Mouse (Mus musculus) kidney, embryonic 16.5 days (tissue): ENCODE measurements at regions not wholly inside any gene's neighbourhood (a gene's known extent, or its start where the extent isn't known, plus 50 kb on each side); places are given as distances from the start of the nearest gene placed in this dataset.

Source experiments
- ATAC-seq: fragments of 200-750 bp; cut with Nextera tagmentation; 2 replicates; pipeline ENCODE4 v1.8.0; 2017; ENCODE audit warnings: moderate TSS enrichment; ENCODE audit not compliant: low FRiP score, low TSS enrichment
- H3K27ac ChIP-seq: fragments of 300-500 bp; sonication (generic); 2 replicates; pipeline ENCODE4 v1.5.1; 2014; ENCODE audit warnings: low read length
- H3K27me3 ChIP-seq: fragments of 300-500 bp; sonication (generic); 2 replicates; pipeline ENCODE4 v1.6.1; 2014; ENCODE audit warnings: low read length, control low read depth, mixed read lengths; ENCODE audit not compliant: insufficient read depth
- H3K36me3 ChIP-seq: fragments of 300-500 bp; sonication (generic); 2 replicates; pipeline ENCODE4 v1.6.1; 2014; ENCODE audit warnings: low read length, control low read depth, mixed read lengths; ENCODE audit not compliant: insufficient read depth
- H3K4me1 ChIP-seq: fragments of 300-500 bp; sonication (generic); 2 replicates; pipeline ENCODE4 v1.6.1; 2014; ENCODE audit warnings: low read length, control low read depth, mixed read lengths; ENCODE audit not compliant: insufficient read depth
- H3K4me2 ChIP-seq: fragments of 300-500 bp; sonication (generic); replicated peaks from 2 replicates; pipeline ENCODE4 v1.6.1; 2014; ENCODE audit warnings: low read depth, low read length
- H3K4me3 ChIP-seq: fragments of 300-500 bp; sonication (generic); 2 replicates; pipeline ENCODE4 v1.5.1; 2014; ENCODE audit warnings: mild to moderate bottlenecking, low read length
- H3K9ac ChIP-seq: fragments of 300-500 bp; sonication (generic); replicated peaks from 2 replicates; pipeline ENCODE4 v1.6.1; 2014; ENCODE audit warnings: low read length
- H3K9me3 ChIP-seq: fragments of 300-500 bp; sonication (generic); 2 replicates; pipeline ENCODE4 v1.6.1; 2016; ENCODE audit warnings: low read length, control low read depth
- WGBS: fragments of 180-500 bp; shearing (Covaris S2); extraction: QIAGEN DNeasy Blood & Tissue Kit; methylation state at CpG from one replicate; pipeline ENCODE4 v1.1.7; 2014; 5-methylcytosine and 5-hydroxymethylcytosine counted together

- no peak overlapping the region for H3K4me2 ChIP-seq
- H3K36me3 ChIP-seq = no peaks in the 10 kb centered on the region
- 41% methylated on average over 7 of the region's 7 CpGs for WGBS
- no peak overlapping the region for H3K4me3 ChIP-seq
- no peaks in the 10 kb centered on the region for H3K4me1 ChIP-seq
- no peaks in the 10 kb centered on the region for H3K9me3 ChIP-seq
- H3K27me3 ChIP-seq = peaks cover 6% of the 10 kb centered on the region
- no peak for ATAC-seq
- H3K27ac ChIP-seq = no peak overlapping the region
- no peak overlapping the region for H3K9ac ChIP-seq
These were observed 202.5 kb downstream of the Arhgef10l start for GRCm38 (mm10) chr4:140463296-140463695.

- H3K4me1 ChIP-seq = no peaks in the 10 kb centered on the region
- 84% methylated on average over 16 of the region's 16 CpGs for WGBS
- no peak overlapping the region for H3K9ac ChIP-seq
- no peak overlapping the region for H3K27ac ChIP-seq
- no peaks in the 10 kb centered on the region for H3K36me3 ChIP-seq
- H3K27me3 ChIP-seq = peaks cover 6% of the 10 kb centered on the region
- ATAC-seq = no peak
- no peak overlapping the region for H3K4me2 ChIP-seq
- H3K4me3 ChIP-seq = no peak overlapping the region
- H3K9me3 ChIP-seq = no peaks in the 10 kb centered on the region
These were observed 204.5 kb downstream of the Arhgef10l start for GRCm38 (mm10) chr4:140461317-140461716.

GRCm38 (mm10) chr4:140449062-140449461 is 202.5 kb upstream of the Igsf21 start:
- no peak for ATAC-seq
- no peak overlapping the region for H3K4me3 ChIP-seq
- 89% methylated on average over 10 of the region's 10 CpGs for WGBS

GRCm38 (mm10) chr4:140446455-140446854 is 199.9 kb upstream of the Igsf21 start:
- ATAC-seq = no peak
- no peaks in the 10 kb centered on the region for H3K9me3 ChIP-seq
- no peaks in the 10 kb centered on the region for H3K4me1 ChIP-seq
- H3K9ac ChIP-seq = no peak overlapping the region
- H3K4me2 ChIP-seq = no peak overlapping the region
- WGBS = 92% methylated on average over 6 of the region's 6 CpGs
- H3K36me3 ChIP-seq = no peaks in the 10 kb centered on the region
- H3K27ac ChIP-seq = no peak overlapping the region
- no peaks in the 10 kb centered on the region for H3K27me3 ChIP-seq
- H3K4me3 ChIP-seq = no peak overlapping the region

More at GRCm38 (mm10) chr4:140449062-140449461, 202.5 kb upstream of the Igsf21 start:
- Histone ChIP-seq H3K27ac (no peak overlapping the region), H3K4me1 (no peaks in the 10 kb centered on the region), H3K9me3 (no peaks in the 10 kb centered on the region), H3K4me2 (no peak overlapping the region), H3K9ac (no peak overlapping the region), H3K36me3 (no peaks in the 10 kb centered on the region), H3K27me3 (0 out of 2 replicates have a peak, but pooled peaks cover 3% of the 10 kb centered on the region)

DNA sequence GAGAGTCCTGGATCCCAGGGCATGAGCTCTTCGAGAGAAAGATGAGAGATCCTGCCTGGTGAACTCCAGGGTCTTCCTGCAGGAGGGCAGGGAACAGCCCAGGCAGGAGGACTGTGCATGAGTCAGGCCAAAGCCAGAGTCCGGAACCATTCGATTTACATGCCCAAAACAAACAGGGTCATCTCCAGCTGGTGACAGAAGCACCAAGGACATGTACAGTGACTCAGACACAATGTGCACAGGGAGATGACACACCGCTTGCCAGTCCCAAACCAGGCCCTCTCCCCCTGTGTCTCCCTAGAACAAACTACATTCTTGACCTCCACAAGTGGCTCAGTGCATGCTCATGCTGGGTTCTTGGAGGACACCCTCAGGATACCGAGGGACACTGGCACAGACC is 199.3 kb upstream of the Igsf21 start:
- Histone ChIP-seq H3K36me3 (no peaks in the 10 kb centered on the region), H3K27me3 (no peaks in the 10 kb centered on the region), H3K9me3 (no peaks in the 10 kb centered on the region), H3K9ac (no peak overlapping the region), H3K27ac (no peak overlapping the region), H3K4me1 (no peaks in the 10 kb centered on the region), H3K4me3 (no peak overlapping the region), H3K4me2 (no peak overlapping the region)
- 88% methylated on average over 5 of the region's 5 CpGs for WGBS
- no peak for ATAC-seq

DNA sequence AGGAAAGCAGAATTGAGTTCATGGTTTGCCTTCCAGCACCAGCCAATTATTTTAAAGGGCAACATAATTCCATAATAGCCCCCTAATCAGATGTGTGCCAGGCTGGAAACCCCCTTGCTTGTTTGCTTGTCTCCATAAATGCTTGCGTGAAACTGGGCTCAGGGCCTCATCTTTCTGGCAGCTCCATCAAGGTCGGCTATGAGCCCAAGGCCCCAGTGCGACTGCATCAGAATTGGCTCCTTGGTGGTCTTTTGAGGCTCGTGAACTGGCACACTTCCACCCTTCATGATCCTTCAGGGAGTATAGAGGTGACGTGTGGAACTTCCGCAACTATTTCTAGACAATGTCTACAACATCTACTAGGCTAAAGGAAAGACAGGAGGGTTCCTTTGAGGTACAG is 196.6 kb upstream of the Igsf21 start:
- H3K36me3 ChIP-seq = no peaks in the 10 kb centered on the region
- H3K4me2 ChIP-seq = no peak overlapping the region
- H3K9me3 ChIP-seq = no peaks in the 10 kb centered on the region
- no peaks in the 10 kb centered on the region for H3K4me1 ChIP-seq
- 87% methylated on average over 6 of the region's 6 CpGs for WGBS
- ATAC-seq = no peak
- H3K27me3 ChIP-seq = no peaks in the 10 kb centered on the region
- H3K9ac ChIP-seq = no peak overlapping the region
- H3K27ac ChIP-seq = no peak overlapping the region
- no peak overlapping the region for H3K4me3 ChIP-seq

DNA sequence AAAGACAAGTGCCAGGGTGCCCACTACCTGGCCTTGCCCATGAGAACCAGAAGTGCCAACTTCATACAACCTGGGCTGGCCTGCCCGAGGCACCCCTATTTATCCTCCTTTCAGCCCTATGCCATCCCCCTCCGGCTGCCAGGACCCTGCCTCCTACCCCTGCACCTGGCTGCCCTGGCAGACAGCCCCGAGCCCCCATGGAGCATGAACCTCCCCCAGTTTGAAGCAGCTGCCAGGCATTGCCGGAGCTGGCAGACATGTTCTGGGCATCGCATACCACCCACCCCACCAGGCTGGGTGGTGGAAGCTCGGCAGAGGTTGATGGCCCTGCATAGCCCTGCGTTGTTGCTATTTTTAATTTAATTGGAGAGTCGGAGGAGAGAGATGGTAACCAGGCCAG is 195.2 kb upstream of the Igsf21 start:
- Histone ChIP-seq H3K4me1 (no peaks in the 10 kb centered on the region), H3K4me3 (no peak overlapping the region), H3K27me3 (no peaks in the 10 kb centered on the region), H3K27ac (no peak overlapping the region), H3K4me2 (no peak overlapping the region), H3K9me3 (no peaks in the 10 kb centered on the region), H3K9ac (no peak overlapping the region), H3K36me3 (no peaks in the 10 kb centered on the region)
- ATAC-seq = no peak
- 80% methylated on average over 8 of the region's 8 CpGs for WGBS

DNA sequence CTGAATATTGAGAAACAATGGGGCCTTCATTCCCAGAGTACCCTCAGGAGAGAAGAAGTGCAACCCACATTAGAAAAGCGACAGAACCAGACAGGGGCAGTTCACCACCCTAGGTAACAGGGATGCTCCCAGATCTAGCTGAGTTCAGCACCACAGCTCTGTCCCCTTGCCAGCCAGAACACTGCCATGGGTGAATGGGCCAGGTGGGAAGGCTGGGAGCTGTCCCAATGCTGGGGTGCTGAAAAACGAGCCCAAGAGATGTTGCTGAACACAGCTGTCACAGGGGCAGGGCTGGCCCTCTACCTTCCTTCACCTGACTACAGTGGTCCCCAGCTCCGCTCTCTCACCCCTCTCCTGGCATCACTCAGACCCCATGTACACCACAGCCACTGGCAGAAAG is 193.3 kb upstream of the Igsf21 start:
- 12% methylated on average over 3 of the region's 3 CpGs for WGBS
- no peak; the same call in 1 of the 2 replicates for ATAC-seq

GRCm38 (mm10) chr4:140436030-140436429 is 189.4 kb upstream of the Igsf21 start:
- Histone ChIP-seq H3K4me1 (peaks cover 27% of the 10 kb centered on the region), H3K9me3 (no peaks in the 10 kb centered on the region), H3K4me3 (no peak overlapping the region), H3K27me3 (no peaks in the 10 kb centered on the region), H3K4me2 (no peak overlapping the region), H3K27ac (no peak overlapping the region), H3K36me3 (no peaks in the 10 kb centered on the region), H3K9ac (no peak overlapping the region)
- 26% methylated on average over 3 of the region's 3 CpGs for WGBS
- ATAC-seq = peak; percentile 12; the same call in 1 of the 2 replicates

More for the DNA sequence above, 193.3 kb upstream of the Igsf21 start:
- no peaks in the 10 kb centered on the region for H3K36me3 ChIP-seq
- no peak overlapping the region for H3K27ac ChIP-seq
- no peaks in the 10 kb centered on the region for H3K9me3 ChIP-seq
- peaks cover 12% of the 10 kb centered on the region for H3K4me1 ChIP-seq
- H3K4me3 ChIP-seq = no peak overlapping the region
- H3K27me3 ChIP-seq = no peaks in the 10 kb centered on the region
- H3K9ac ChIP-seq = no peak overlapping the region
- H3K4me2 ChIP-seq = no peak overlapping the region

GRCm38 (mm10) chr4:140433744-140434542 is 187.4 kb upstream of the Igsf21 start:
- Histone ChIP-seq H3K27ac (no peak overlapping the region; the same call in 1 of the 2 replicates), H3K9ac (no peak overlapping the region), H3K27me3 (no peaks in the 10 kb centered on the region), H3K36me3 (no peaks in the 10 kb centered on the region), H3K4me3 (no peak overlapping the region), H3K4me1 (peaks cover 27% of the 10 kb centered on the region), H3K4me2 (no peak overlapping the region), H3K9me3 (no peaks in the 10 kb centered on the region)
- WGBS = 52% methylated on average over 11 of the region's 11 CpGs
- peak; percentile 69 for ATAC-seq
